Mouse (Mus musculus) heart, adult 2 months (tissue): ENCODE results near the gene Acat3. TPM values are rescaled to one million over a fixed set of nuclear protein-coding genes. Genes with fewer than 3 reads are reported as not detected.
"Not testable (repeated sequence)": the region's sequence is repeated elsewhere in the genome, so short reads cannot be mapped to it uniquely, and the experiment has no call there.

Experiments
- DNase-seq, 2 experiments: peaks; one replicate each; pipeline ENCODE4 v3.0.0; 2021
- H3K27ac ChIP-seq: fragments of 200-600 bp; 2 replicates; pipeline ENCODE4 v1.8.1; 2022
- H3K27me3 ChIP-seq: fragments of 200-500 bp; 2 replicates; pipeline ENCODE4 v1.6.1; 2012; ENCODE audit warnings: mild to moderate bottlenecking, low read length, inconsistent platforms, mixed read lengths; ENCODE audit not compliant: control insufficient read depth, insufficient read depth
- H3K36me3 ChIP-seq: fragments of 200-500 bp; 2 replicates; pipeline ENCODE4 v1.6.1; 2012; ENCODE audit warnings: low read length, inconsistent platforms; ENCODE audit not compliant: control insufficient read depth, insufficient read depth
- H3K4me1 ChIP-seq: fragments of 200-500 bp; 2 replicates; pipeline ENCODE4 v1.6.1; 2011; ENCODE audit warnings: low read length; ENCODE audit not compliant: control insufficient read depth, insufficient read depth
- H3K4me3 ChIP-seq: fragments of 200-600 bp; 2 replicates; pipeline ENCODE4 v1.8.1; 2022
- H3K79me2 ChIP-seq: fragments of 200-500 bp; replicated peaks from 2 replicates; pipeline ENCODE4 v1.6.1; 2012; ENCODE audit warnings: mild to moderate bottlenecking, inconsistent platforms, low read length, moderate library complexity, mixed read lengths; ENCODE audit not compliant: control insufficient read depth, insufficient read depth
- H3K9ac ChIP-seq: fragments of 200-500 bp; 2 replicates; pipeline ENCODE4 v1.6.1; 2012; ENCODE audit warnings: low read depth, mild to moderate bottlenecking, control low read depth, inconsistent platforms, low read length, mixed read lengths
- CTCF ChIP-seq: fragments of 200-600 bp; IDR thresholded peaks from 2 replicates; pipeline ENCODE4 v1.8.1; 2022; ENCODE audit warnings: antibody characterized with exemption, mild to moderate bottlenecking, moderate library complexity
- EP300 ChIP-seq: fragments of 200-500 bp; IDR thresholded peaks from 2 replicates; pipeline ENCODE4 v1.6.1; 2011; ENCODE audit warnings: low read depth, low read length, control low read depth; ENCODE audit not compliant: insufficient read depth
- POLR2A ChIP-seq: fragments of 200-500 bp; IDR thresholded peaks from 2 replicates; pipeline ENCODE4 v1.6.1; 2011; ENCODE audit warnings: mild to moderate bottlenecking, low read depth, low read length, control low read depth; ENCODE audit not compliant: insufficient read depth
- WGBS: fragments of 180-500 bp; shearing (Covaris S2); methylation state at CpG from one replicate; pipeline ENCODE4 v1.1.7; 2018; 5-methylcytosine and 5-hydroxymethylcytosine counted together
- intact Hi-C: fragments of 180-260 bp; cut with DNase I; formaldehyde crosslinking; loops from one replicate; pipeline ENCODE4 v1.15.1; 2025
- long read RNA-seq: library from polyadenylated mRNA; stranded (forward); transcript quantifications from one replicate; pipeline ENCODE4 v2.0.0, GENCODE M21; 2021
- polyA plus RNA-seq: library from polyadenylated mRNA; depleted of rRNA; stranded (reverse); fragments of >200 nt; gene quantifications from 2 replicates; pipeline ENCODE4 v1.2.3, GENCODE M21; 2012; rRNA removed
- total RNA-seq, 2 experiments: library from RNA; stranded (reverse); gene quantifications; 2 replicates each; pipeline ENCODE4 v1.2.3; 2021

Acat3 gene
- total RNA-seq (not detected), polyA plus RNA-seq (0.32 and 0.33 TPM in 2 replicates)
- long read RNA-seq, result 0 reads

GRCm38 (mm10) chr17:12940151-12940805, at the start of gene Acat3:
Gene Acat3 (minus strand): TSS chr17:12940600.
- peak in 1 of 2 experiments; percentile 27 for DNase-seq
- no peak for TF ChIP-seq POLR2A
- TF ChIP-seq CTCF, result no peak
- TF ChIP-seq EP300, result no peak
- Histone ChIP-seq H3K9ac (no peak within 1 kb of the TSS), H3K79me2 (no peaks in the 10 kb centered on the region), H3K4me1 (no peaks in the 10 kb centered on the region), H3K27me3 (no peaks in the 10 kb centered on the region; the same call in 1 of the 2 replicates), H3K27ac (no peak within 1 kb of the TSS), H3K36me3 (no peaks in the 10 kb centered on the region), H3K4me3 (peak within 1 kb of the TSS; percentile 26; the same call in 1 of the 2 replicates)
- intact Hi-C loops, result no loop called here
- 8% methylated on average over 27 of the region's 27 CpGs for WGBS

GRCm38 (mm10) chr17:12988096-12988495, 47.7 kb upstream of the Acat3 start:
- WGBS, result 90% methylated on average over 8 of the region's 8 CpGs
- DNase-seq, H3K79me2 ChIP-seq: not testable (repeated sequence)

GRCm38 (mm10) chr17:12983988-12984387, 43.6 kb upstream of the Acat3 start:
- Histone ChIP-seq H3K79me2 (peaks cover 3% of the 10 kb centered on the region; the same call in 1 of the 2 replicates), H3K27ac (no peak overlapping the region), H3K4me3 (no peak overlapping the region), H3K27me3 (no peaks in the 10 kb centered on the region), H3K36me3 (peaks cover 37% of the 10 kb centered on the region), H3K4me1 (peaks cover 1% of the 10 kb centered on the region), H3K9ac (no peak overlapping the region)
- intact Hi-C loops, result no loop called here
- TF ChIP-seq POLR2A, result no peak
- 43% methylated on average over 2 of the region's 2 CpGs for WGBS
- DNase-seq, result no peak

More at GRCm38 (mm10) chr17:12988096-12988495, 47.7 kb upstream of the Acat3 start:
- H3K9ac ChIP-seq, intact Hi-C loops, H3K4me3 ChIP-seq, H3K27me3 ChIP-seq, H3K27ac ChIP-seq, H3K4me1 ChIP-seq: not testable (repeated sequence)
- peaks cover 29% of the 10 kb centered on the region for H3K36me3 ChIP-seq
- TF ChIP-seq CTCF, result peak; percentile 41

- intact Hi-C loops, result no loop called here
- WGBS, result 94% methylated on average over 1 of the region's 1 CpGs
Measured at GRCm38 (mm10) chr17:12978546-12978945, 38.1 kb upstream of the Acat3 start.

GRCm38 (mm10) chr17:12973851-12974250, 33.5 kb upstream of the Acat3 start:
- Histone ChIP-seq H3K27me3 (no peaks in the 10 kb centered on the region), H3K27ac (no peak overlapping the region), H3K9ac (no peak overlapping the region), H3K4me1 (no peaks in the 10 kb centered on the region), H3K36me3 (peaks cover 9% of the 10 kb centered on the region), H3K79me2 (no peaks in the 10 kb centered on the region), H3K4me3 (no peak overlapping the region)
- WGBS, result 65% methylated on average over 2 of the region's 2 CpGs
- intact Hi-C loops, result no loop called here
- TF ChIP-seq EP300 (no peak), CTCF (no peak), POLR2A (no peak)
- no peak for DNase-seq

More at GRCm38 (mm10) chr17:12978546-12978945, 38.1 kb upstream of the Acat3 start:
- peaks cover 31% of the 10 kb centered on the region for H3K36me3 ChIP-seq
- no peak for DNase-seq
- no peak overlapping the region for H3K4me3 ChIP-seq
- H3K27ac ChIP-seq, result no peak overlapping the region
- peaks cover 3% of the 10 kb centered on the region; the same call in 1 of the 2 replicates for H3K79me2 ChIP-seq
- TF ChIP-seq POLR2A (no peak), EP300 (no peak), CTCF (no peak)
- no peaks in the 10 kb centered on the region for H3K4me1 ChIP-seq
- no peak overlapping the region for H3K9ac ChIP-seq
- no peaks in the 10 kb centered on the region for H3K27me3 ChIP-seq

- DNase-seq, result no peak
- H3K27ac ChIP-seq, result no peak overlapping the region
- H3K79me2 ChIP-seq, result no peaks in the 10 kb centered on the region
- TF ChIP-seq CTCF, result no peak
- TF ChIP-seq EP300, result no peak
- no peak for TF ChIP-seq POLR2A
- H3K36me3 ChIP-seq, result no peaks in the 10 kb centered on the region; the same call in none of the 2 replicates
- no peak overlapping the region for H3K4me3 ChIP-seq
- H3K4me1 ChIP-seq, result no peaks in the 10 kb centered on the region
- H3K27me3 ChIP-seq, result no peaks in the 10 kb centered on the region
- intact Hi-C loops, result no loop called here
- H3K9ac ChIP-seq, result no peak overlapping the region
- 91% methylated on average over 2 of the region's 2 CpGs for WGBS
Measured at GRCm38 (mm10) chr17:12967173-12967572, 26.8 kb upstream of the Acat3 start.
